Comparison of ENCODE assay signal across 21 mouse cellular contexts in genomic region chr3:150185807-150186206, GRCm38 (mm10).
"Had no signal": no experiment of that assay in that cellular context is flagged by ENCODE, and none has a peak within 500 bp of the region (broad histone marks: within the 10 kb centered on the region; RNA-seq: fewer than 3 reads in every experiment).

No protein-coding gene starts in this region.

- H3K27ac ChIP-seq: kidney, postnatal 0 days; layer of hippocampus, adult 2 months; liver, embryonic 14.5 days; macrophage; midbrain, embryonic 12.5 days; neural tube, embryonic 13.5 days had no signal

- H3K27me3 ChIP-seq: midbrain, embryonic 12.5 days; neural tube, embryonic 13.5 days had no signal

- H3K4me1 ChIP-seq: midbrain, embryonic 12.5 days; neural tube, embryonic 13.5 days had no signal

- H3K9me3 ChIP-seq: midbrain, embryonic 12.5 days; neural tube, embryonic 13.5 days had no signal

- H3K4me3 ChIP-seq: layer of hippocampus, adult 2 months; midbrain, embryonic 12.5 days; myocyte; neural tube, embryonic 13.5 days had no signal

- H3K4me2 ChIP-seq: liver, embryonic 11.5 days; lung, embryonic 14.5 days; midbrain, embryonic 12.5 days; neural tube, embryonic 13.5 days had no signal

- DNase-seq: kidney, adult 2 months; kidney, postnatal 25 days; layer of hippocampus, adult 9-11 months; liver, postnatal 0 days; lung, embryonic 14.5 days; retina, postnatal 1 day; right cerebral cortex, postnatal 25 days; thymus, adult 18-20 months; thymus, postnatal 14 days; thymus, postnatal 4 days had no signal

- ATAC-seq: intestine, postnatal 0 days; liver, postnatal 0 days; lung, postnatal 0 days; midbrain, embryonic 16.5 days had no signal

- H3K9ac ChIP-seq: liver, embryonic 14.5 days; liver, postnatal 0 days; lung, embryonic 14.5 days; midbrain, embryonic 12.5 days; neural tube, embryonic 13.5 days had no signal

- H3K36me3 ChIP-seq: midbrain, embryonic 12.5 days; neural tube, embryonic 13.5 days had no signal
